Mouse (Mus musculus): ENCODE data around the gene Dkkl1. TPM values are rescaled to one million over a fixed set of nuclear protein-coding genes. Genes with fewer than 3 reads are reported as not detected.

Gene Dkkl1
- total and polyA plus RNA-seq, 3 experiments: 9.2 to 32.0 TPM; not detected in 1

GRCm38 (mm10) chr7:45234333-45234841 lies 22.4 kb upstream of the Dkkl1 start:
- peaks cover 4% of the 10 kb centered on the region for H3K79me2 ChIP-seq (ENCODE audit: control insufficient read depth, insufficient read depth, low read length, poor library complexity)
- H3K9ac ChIP-seq (ENCODE audit: control insufficient read depth, low read depth, low read length, poor library complexity, severe bottlenecking): no peak overlapping the region
- H3K9me3 ChIP-seq (replicated peaks; ENCODE audit: insufficient read depth, low read length): no peaks in the 10 kb centered on the region
- H3K4me1 ChIP-seq (ENCODE audit: control insufficient read depth in 1 of 2, insufficient read depth in 2 of 2, low read length in 2 of 2): peaks cover under 1 to 14% of the 10 kb centered on the region in 2 experiments; a peak in 3 of 4 replicates
- DNase-seq (ENCODE audit: low read depth, low spot score): no peak
- no peak overlapping the region for H3K4me3 ChIP-seq (ENCODE audit: control insufficient read depth in 1 of 2, insufficient read depth in 1 of 2, low read depth in 2 of 2, low read length in 2 of 2)
- H3K36me3 ChIP-seq (ENCODE audit: control insufficient read depth in 1 of 2, insufficient read depth in 2 of 2, low read length in 2 of 2): peaks cover 0 to 8% of the 10 kb centered on the region in 2 experiments; a peak in 2 of 4 replicates
- no peak for TF ChIP-seq MAX (IDR thresholded peaks at IDR 0.05; ENCODE audit: low read length)
- H3K27me3 ChIP-seq (ENCODE audit: control insufficient read depth in 1 of 2, insufficient read depth in 2 of 2, low read length in 2 of 2): no peaks in the 10 kb centered on the region
- H3K27ac ChIP-seq (ENCODE audit: control insufficient read depth, low read depth, low read length): no peak overlapping the region

- Histone ChIP-seq H3K36me3 (ENCODE audit: control insufficient read depth in 1 of 2, insufficient read depth in 2 of 2, low read length in 2 of 2) (peaks cover 0 to 8% of the 10 kb centered on the region in 2 experiments; a peak in 2 of 4 replicates), H3K9me3 (replicated peaks; ENCODE audit: insufficient read depth, low read length) (no peaks in the 10 kb centered on the region), H3K9ac (ENCODE audit: control insufficient read depth, low read depth, low read length, poor library complexity, severe bottlenecking) (no peak overlapping the region), H3K4me1 (ENCODE audit: control insufficient read depth in 1 of 2, insufficient read depth in 2 of 2, low read length in 2 of 2) (peaks cover 0 to 11% of the 10 kb centered on the region in 2 experiments; a peak in 2 of 4 replicates), H3K79me2 (ENCODE audit: control insufficient read depth, insufficient read depth, low read length, poor library complexity) (peaks cover 4% of the 10 kb centered on the region), H3K4me3 (ENCODE audit: control insufficient read depth in 1 of 2, insufficient read depth in 1 of 2, low read depth in 2 of 2, low read length in 2 of 2) (no peak overlapping the region), H3K27ac (ENCODE audit: control insufficient read depth, low read depth, low read length) (no peak overlapping the region), H3K27me3 (ENCODE audit: control insufficient read depth in 1 of 2, insufficient read depth in 2 of 2, low read length in 2 of 2) (no peaks in the 10 kb centered on the region)
- no peak for TF ChIP-seq MAX (IDR thresholded peaks at IDR 0.05; ENCODE audit: low read length)
- TF ChIP-seq POLR2AphosphoS2 (IDR thresholded peaks at IDR 0.05; ENCODE audit: low read length): no peak
- TF ChIP-seq ETS1 (IDR thresholded peaks at IDR 0.05; ENCODE audit: low read depth, low read length): no peak
- TF ChIP-seq JUND (IDR thresholded peaks at IDR 0.05; ENCODE audit: low read depth, low read length): no peak
- TF ChIP-seq ZNF384 (IDR thresholded peaks at IDR 0.05; ENCODE audit: low read depth, low read length): no peak
- TF ChIP-seq MXI1 (IDR thresholded peaks at IDR 0.05; ENCODE audit: low read depth, low read length): no peak
- no peak for DNase-seq (ENCODE audit: low read depth, low spot score)
Observed at GRCm38 (mm10) chr7:45233580-45234332, 21.8 kb upstream of the Dkkl1 start.

DNA sequence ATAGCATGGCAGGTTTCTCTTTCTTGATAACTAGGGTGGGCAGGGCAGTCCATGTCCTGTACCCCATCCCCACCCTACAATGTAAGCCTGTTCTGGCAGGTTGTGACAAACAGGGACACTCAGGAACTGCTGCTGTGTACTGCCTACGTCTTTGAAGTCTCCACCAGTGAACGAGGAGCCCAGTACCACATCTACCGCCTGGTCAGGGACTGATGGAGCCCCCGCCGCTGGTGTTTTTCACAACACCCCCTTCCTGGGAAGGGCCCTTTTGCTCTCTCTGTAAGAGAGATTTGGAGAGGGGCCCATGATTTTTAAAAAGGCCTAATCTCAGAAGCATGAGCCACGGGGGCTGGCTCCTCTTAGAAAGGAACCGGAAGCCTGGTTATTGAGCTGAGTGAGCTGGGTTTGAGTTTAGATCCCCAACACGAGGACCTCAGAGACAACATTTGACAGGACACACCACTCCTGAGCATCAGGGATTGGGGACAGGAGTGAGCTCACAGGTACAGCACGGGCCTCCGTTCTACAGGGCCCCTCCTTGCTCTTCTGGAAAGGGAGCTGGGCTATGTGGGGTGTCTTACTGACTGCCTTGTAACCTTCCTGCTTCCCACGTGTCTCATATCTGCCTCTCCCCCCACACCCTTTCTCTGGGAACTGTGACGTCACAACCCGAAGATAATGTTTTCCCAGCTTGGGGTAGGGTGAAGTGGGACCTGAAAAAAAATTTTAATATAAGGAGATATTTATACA lies 20.9 kb upstream of the Dkkl1 start:
- Histone ChIP-seq H3K9me3 (replicated peaks; ENCODE audit: insufficient read depth, low read length) (no peaks in the 10 kb centered on the region), H3K4me1 (ENCODE audit: control insufficient read depth in 1 of 2, insufficient read depth in 2 of 2, low read length in 2 of 2) (peaks cover 0 to 6% of the 10 kb centered on the region in 2 experiments; a peak in 2 of 4 replicates), H3K27ac (ENCODE audit: control insufficient read depth, low read depth, low read length) (no peak overlapping the region), H3K79me2 (ENCODE audit: control insufficient read depth, insufficient read depth, low read length, poor library complexity) (no peaks in the 10 kb centered on the region), H3K36me3 (ENCODE audit: control insufficient read depth in 1 of 2, insufficient read depth in 2 of 2, low read length in 2 of 2) (peaks cover 0 to 6% of the 10 kb centered on the region in 2 experiments; a peak in 2 of 4 replicates), H3K9ac (ENCODE audit: control insufficient read depth, low read depth, low read length, poor library complexity, severe bottlenecking) (no peak overlapping the region), H3K27me3 (ENCODE audit: control insufficient read depth in 1 of 2, insufficient read depth in 2 of 2, low read length in 2 of 2) (0 out of 4 replicates have a peak, but pooled peaks cover 0 to 1% of the 10 kb centered on the region in 2 experiments), H3K4me3 (ENCODE audit: control insufficient read depth in 1 of 2, insufficient read depth in 1 of 2, low read depth in 2 of 2, low read length in 2 of 2) (no peak overlapping the region)
- TF ChIP-seq USF1 (IDR thresholded peaks at IDR 0.05; ENCODE audit: low read depth, low read length) (no peak), ZC3H11A (IDR thresholded peaks at IDR 0.05; ENCODE audit: low read depth, low read length) (no peak), RCOR1 (IDR thresholded peaks at IDR 0.05; ENCODE audit: low read depth, low read length) (no peak), SIN3A (IDR thresholded peaks at IDR 0.05; ENCODE audit: low read length) (no peak), ZKSCAN1 (IDR thresholded peaks at IDR 0.05; ENCODE audit: low read depth, low read length) (no peak), ZNF384 (IDR thresholded peaks at IDR 0.05; ENCODE audit: low read depth, low read length) (no peak), MAZ (IDR thresholded peaks at IDR 0.05; ENCODE audit: low read depth, low read length) (no peak), MYC (IDR thresholded peaks at IDR 0.05; ENCODE audit: low read depth, low read length) (no peak), E2F4 (IDR thresholded peaks at IDR 0.05; ENCODE audit: borderline replicate concordance, low read depth, low read length) (no peak), UBTF (IDR thresholded peaks at IDR 0.05; ENCODE audit: borderline replicate concordance, insufficient read depth, low read depth, low read length) (no peak), GABPA (IDR thresholded peaks at IDR 0.05; ENCODE audit: low read depth, low read length) (no peak), EP300 (IDR thresholded peaks at IDR 0.05; ENCODE audit: low read depth in 1 of 2, low read length in 2 of 2) (no peak), NRF1 (IDR thresholded peaks at IDR 0.05; ENCODE audit: insufficient read depth, low read depth, low read length, poor library complexity, severe bottlenecking) (no peak), CHD1 (IDR thresholded peaks at IDR 0.05; ENCODE audit: low read depth, low read length) (no peak)
- no peak for DNase-seq (ENCODE audit: low read depth, low spot score)
